Mouse (Mus musculus): ENCODE measurements around the gene Ppp1r17.

The Ppp1r17 gene

GRCm38 (mm10) chr6:56017291-56017994 is at the start of gene Ppp1r17:
TSS of gene Ppp1r17 (plus strand) at chr6:56017497.
- no peak for DNase-seq (ENCODE audit: low spot score in 2 of 2)

- DNase-seq (ENCODE audit: low spot score in 2 of 2) = no peak
These were observed 44.3 kb upstream of the Ppp1r17 start for GRCm38 (mm10) chr6:55972998-55973397.

GRCm38 (mm10) chr6:55979766-55980165 is 37.5 kb upstream of the Ppp1r17 start:
- no peak for DNase-seq (ENCODE audit: low spot score in 2 of 2)

- no peak for DNase-seq (ENCODE audit: low spot score in 2 of 2)
These were observed 8.6 kb upstream of the Ppp1r17 start for GRCm38 (mm10) chr6:56008711-56009110.

- no peak for DNase-seq (ENCODE audit: low spot score in 2 of 2)
These were observed 4.9 kb upstream of the Ppp1r17 start for GRCm38 (mm10) chr6:56012384-56012783.

- no peak for DNase-seq (ENCODE audit: low spot score in 2 of 2)
These were observed 2.3 kb downstream of the Ppp1r17 start for GRCm38 (mm10) chr6:56019632-56020031.

- DNase-seq (ENCODE audit: low spot score in 2 of 2) = no peak
These were observed 8.2 kb downstream of the Ppp1r17 start for GRCm38 (mm10) chr6:56025533-56025932.

- no peak for DNase-seq (ENCODE audit: low spot score in 2 of 2)
These were observed 10.0 kb downstream of the Ppp1r17 start for GRCm38 (mm10) chr6:56027318-56027717.

- DNase-seq (ENCODE audit: low spot score in 2 of 2) = no peak
These were observed 10.7 kb downstream of the Ppp1r17 start for GRCm38 (mm10) chr6:56027966-56028365.

GRCm38 (mm10) chr6:56029986-56030385 is 12.7 kb downstream of the Ppp1r17 start:
- DNase-seq (ENCODE audit: low spot score in 2 of 2) = no peak

GRCm38 (mm10) chr6:56032231-56032630 is 14.9 kb downstream of the Ppp1r17 start:
- no peak for DNase-seq (ENCODE audit: low spot score in 2 of 2)

- DNase-seq (ENCODE audit: low spot score in 2 of 2) = no peak
These were observed 17.8 kb downstream of the Ppp1r17 start for GRCm38 (mm10) chr6:56035054-56035453.

GRCm38 (mm10) chr6:56039476-56040055 is 22.3 kb downstream of the Ppp1r17 start:
- DNase-seq (ENCODE audit: low spot score in 2 of 2) = no peak

GRCm38 (mm10) chr6:56044270-56044669 is 27.0 kb downstream of the Ppp1r17 start:
- no peak for DNase-seq (ENCODE audit: low spot score in 2 of 2)

- no peak for DNase-seq (ENCODE audit: low spot score in 2 of 2)
These were observed 27.4 kb downstream of the Ppp1r17 start for GRCm38 (mm10) chr6:56044716-56045115.

GRCm38 (mm10) chr6:56048580-56048979 is 31.3 kb downstream of the Ppp1r17 start:
- DNase-seq (ENCODE audit: low spot score in 2 of 2) = no peak

- DNase-seq (ENCODE audit: low spot score in 2 of 2) = no peak
These were observed 31.8 kb downstream of the Ppp1r17 start for GRCm38 (mm10) chr6:56049104-56049503.

- no peak for DNase-seq (ENCODE audit: low spot score in 2 of 2)
These were observed 46.4 kb downstream of the Ppp1r17 start for GRCm38 (mm10) chr6:56063736-56064135.

GRCm38 (mm10) chr6:56066632-56067282 is 49.5 kb downstream of the Ppp1r17 start:
- no peak for DNase-seq (ENCODE audit: low spot score in 2 of 2)

GRCm38 (mm10) chr6:56068516-56068915 is 51.2 kb downstream of the Ppp1r17 start:
- DNase-seq (ENCODE audit: low spot score in 2 of 2) = no peak

- no peak for DNase-seq (ENCODE audit: low spot score in 2 of 2)
These were observed 59.1 kb downstream of the Ppp1r17 start for GRCm38 (mm10) chr6:56076378-56076805.
